Mouse (Mus musculus) bone marrow, adult 2 months (tissue): ENCODE measurements around the gene Neurl2. TPM values are rescaled to one million over a fixed set of nuclear protein-coding genes. Genes with fewer than 3 reads are reported as not detected.
"Not testable (repeated sequence)": the region's sequence is repeated elsewhere in the genome, so short reads cannot be mapped to it uniquely, and the experiment has no call there.

Experiments
- H3K27ac ChIP-seq: fragments of 200-500 bp; 2 replicates; pipeline ENCODE4 v1.5.1; 2012; ENCODE audit warnings: low read depth, mild to moderate bottlenecking, control low read depth, inconsistent platforms, low read length; ENCODE audit not compliant: control insufficient read depth, poor library complexity, insufficient read depth
- H3K4me1 ChIP-seq: fragments of 200-500 bp; 2 replicates; pipeline ENCODE4 v1.6.1; 2011; ENCODE audit warnings: low read length; ENCODE audit not compliant: control insufficient read depth, insufficient read depth
- H3K4me3 ChIP-seq: fragments of 200-500 bp; replicated peaks from 2 replicates; pipeline ENCODE3; 2011; ENCODE audit warnings: mild to moderate bottlenecking, low read depth, low read length, control low read depth; ENCODE audit not compliant: control insufficient read depth
- CTCF ChIP-seq: fragments of 200-500 bp; IDR thresholded peaks from 2 replicates; pipeline ENCODE4 v1.5.1; 2011; ENCODE audit warnings: low read length, control low read depth; ENCODE audit not compliant: control insufficient read depth, insufficient read depth
- POLR2A ChIP-seq: fragments of 200-500 bp; IDR thresholded peaks from 2 replicates; pipeline ENCODE4 v1.6.1; 2011; ENCODE audit warnings: low read depth, mild to moderate bottlenecking, control low read depth, low read length, borderline replicate concordance; ENCODE audit not compliant: control insufficient read depth
- WGBS: fragments of 180-500 bp; shearing (Covaris S2); methylation state at CpG from one replicate; pipeline ENCODE4 v1.1.7; 2018; 5-methylcytosine and 5-hydroxymethylcytosine counted together
- polyA plus RNA-seq: library from polyadenylated mRNA; stranded (reverse); fragments of >200 nt; gene quantifications from 2 replicates; pipeline ENCODE4 v1.2.4, GENCODE M21; 2011; ENCODE audit warnings: low replicate concordance; ENCODE audit not compliant: missing spikeins, insufficient read depth, insufficient read length

Neurl2 gene
- polyA plus RNA-seq, 1 experiment = not detected

GRCm38 (mm10) chr2:164874239-164874769, 41.0 kb upstream of the Neurl2 start:
- WGBS = 51% methylated on average over 1 of the region's 1 CpGs
- peaks cover 2% of the 10 kb centered on the region; the same call in 1 of the 2 replicates for H3K4me1 ChIP-seq
- H3K27ac ChIP-seq = no peak overlapping the region
- TF ChIP-seq POLR2A (no peak), CTCF (no peak)
- no peak overlapping the region for H3K4me3 ChIP-seq

GRCm38 (mm10) chr2:164873621-164874020, 40.4 kb upstream of the Neurl2 start:
- TF ChIP-seq POLR2A (no peak), CTCF (no peak)
- 60% methylated on average over 3 of the region's 3 CpGs for WGBS
- no peak overlapping the region for H3K4me3 ChIP-seq
- no peak overlapping the region for H3K27ac ChIP-seq
- H3K4me1 ChIP-seq = peaks cover 4% of the 10 kb centered on the region; the same call in 1 of the 2 replicates

- TF ChIP-seq POLR2A = no peak
- TF ChIP-seq CTCF = no peak
- no peak overlapping the region for H3K27ac ChIP-seq
Measured at GRCm38 (mm10) chr2:164871602-164872303, 38.5 kb upstream of the Neurl2 start.

GRCm38 (mm10) chr2:164868491-164868890, 35.2 kb upstream of the Neurl2 start:
- Histone ChIP-seq H3K27ac (peak overlapping the region; percentile 82), H3K4me3 (no peak overlapping the region), H3K4me1 (peaks cover 7% of the 10 kb centered on the region)
- WGBS = 21% methylated on average over 7 of the region's 7 CpGs
- peak; percentile 43; the same call in 1 of the 2 replicates for TF ChIP-seq POLR2A
- no peak for TF ChIP-seq CTCF

More at GRCm38 (mm10) chr2:164871602-164872303, 38.5 kb upstream of the Neurl2 start:
- Histone ChIP-seq H3K4me1 (peaks cover 3% of the 10 kb centered on the region; the same call in 1 of the 2 replicates), H3K4me3 (no peak overlapping the region)
- WGBS = 56% methylated on average over 6 of the region's 6 CpGs

GRCm38 (mm10) chr2:164867566-164867965, 34.3 kb upstream of the Neurl2 start:
- TF ChIP-seq CTCF (peak; percentile 62), POLR2A (no peak)
- H3K4me3 ChIP-seq = no peak overlapping the region
- H3K4me1 ChIP-seq = peaks cover 7% of the 10 kb centered on the region
- peak overlapping the region; percentile 82 for H3K27ac ChIP-seq
- 94% methylated on average over 7 of the region's 7 CpGs for WGBS

- H3K4me1 ChIP-seq = peaks cover 7% of the 10 kb centered on the region
- TF ChIP-seq POLR2A (no peak), CTCF (no peak)
- H3K4me3 ChIP-seq = no peak overlapping the region
- WGBS = 18% methylated on average over 16 of the region's 16 CpGs
- H3K27ac ChIP-seq = peak overlapping the region; percentile 82
Measured at GRCm38 (mm10) chr2:164866741-164867551, 33.7 kb upstream of the Neurl2 start.

GRCm38 (mm10) chr2:164864593-164864992, 31.3 kb upstream of the Neurl2 start:
- WGBS = 57% methylated on average over 4 of the region's 4 CpGs
- Histone ChIP-seq H3K4me3 (no peak overlapping the region), H3K4me1 (peaks cover 7% of the 10 kb centered on the region), H3K27ac (no peak overlapping the region)
- TF ChIP-seq POLR2A (no peak), CTCF (no peak)

GRCm38 (mm10) chr2:164863411-164863810, 30.2 kb upstream of the Neurl2 start:
- not testable (repeated sequence) for H3K4me1 ChIP-seq, H3K4me3 ChIP-seq, H3K27ac ChIP-seq
- WGBS = 97% methylated on average over 8 of the region's 9 CpGs
